Mouse (Mus musculus): ENCODE measurements at regions not wholly inside any gene's neighbourhood (a gene's known extent, or its start where the extent isn't known, plus 50 kb on each side); places are given as distances from the start of the nearest gene placed in this dataset.

DNA sequence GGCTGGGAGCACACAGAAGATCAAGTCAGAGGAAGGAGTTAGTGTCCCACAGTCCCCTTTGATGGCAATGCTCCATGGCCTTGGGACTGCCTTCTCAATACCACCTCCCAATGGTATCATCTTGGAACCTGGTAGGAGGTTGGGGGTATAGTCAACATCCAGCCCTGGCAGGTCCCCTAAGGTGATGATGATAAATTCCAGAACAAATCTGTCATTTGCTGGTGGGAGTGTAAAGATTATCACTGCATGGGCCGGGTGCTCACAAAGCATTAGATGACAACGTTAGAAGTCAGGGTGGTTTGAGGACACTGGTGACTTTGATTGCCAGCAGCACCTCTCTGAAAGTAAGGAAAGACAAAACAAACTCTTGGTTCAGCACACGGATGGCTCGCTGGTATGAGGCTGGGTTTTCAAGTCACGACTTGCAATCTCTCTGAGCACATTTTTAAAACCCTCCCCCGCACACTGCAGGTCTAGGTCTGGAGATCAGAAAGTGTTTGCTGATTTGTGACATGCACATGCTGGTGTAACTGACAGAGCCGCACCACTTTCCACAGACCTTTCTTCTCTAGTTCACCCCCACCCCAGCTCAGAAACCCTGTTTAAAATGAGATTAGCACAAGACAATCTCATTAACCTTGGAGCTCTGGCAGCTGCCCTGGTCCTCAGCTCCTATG is 154.5 kb upstream of the Kbtbd8 start:
- TF ChIP-seq CTCF (IDR thresholded peaks at IDR 0.05): no peak
- no peak for TF ChIP-seq EP300 (IDR thresholded peaks at IDR 0.05)
